Mouse (Mus musculus) C2C12 (cell line): ENCODE measurements around the gene Msi2.

Experiments
- CEBPB ChIP-seq: IDR thresholded peaks from one replicate; pipeline ENCODE4 v1.6.1; 2011; ENCODE audit warnings: low read depth, mild to moderate bottlenecking, control low read depth, moderate library complexity
- CTCF ChIP-seq: IDR thresholded peaks from one replicate; pipeline ENCODE4 v1.5.1; 2011; ENCODE audit not compliant: control insufficient read depth, insufficient read depth, insufficient read length
- FOSL1 ChIP-seq: IDR thresholded peaks from one replicate; pipeline ENCODE4 v1.8.0; 2011; ENCODE audit warnings: mild to moderate bottlenecking, low read length; ENCODE audit not compliant: poor library complexity, insufficient read depth, severe bottlenecking
- MAX ChIP-seq: IDR thresholded peaks from one replicate; pipeline ENCODE4 v1.6.1; 2011; ENCODE audit warnings: mild to moderate bottlenecking, control low read depth
- MYOD1 ChIP-seq: IDR thresholded peaks from one replicate; pipeline ENCODE4 v1.6.1; 2011; ENCODE audit warnings: low read depth; ENCODE audit not compliant: control insufficient read depth, insufficient read length
- MYOG ChIP-seq: IDR thresholded peaks from one replicate; pipeline ENCODE4 v1.6.1; 2011; ENCODE audit not compliant: control insufficient read depth, insufficient read length; ENCODE audit errors: extremely low read depth
- USF1 ChIP-seq: IDR thresholded peaks from one replicate; pipeline ENCODE4 v1.6.1; 2011; ENCODE audit warnings: low read depth, mild to moderate bottlenecking, control low read depth, moderate library complexity

- no peak for TF ChIP-seq MAX
- no peak for TF ChIP-seq CTCF
- TF ChIP-seq CEBPB = no peak
- no peak for TF ChIP-seq MYOG
- no peak for TF ChIP-seq USF1
- no peak for TF ChIP-seq FOSL1
- no peak for TF ChIP-seq MYOD1
Observed at GRCm38 (mm10) chr11:88481602-88482161, 236.6 kb downstream of the Msi2 start.
